Mouse (Mus musculus) heart, adult 2 months (tissue): ENCODE results near the gene Hbq1a.

ENCODE experiments used
- CTCF ChIP-seq: fragments of 200-600 bp; IDR thresholded peaks from 2 replicates; pipeline ENCODE4 v1.8.1; 2022; ENCODE audit warnings: antibody characterized with exemption, mild to moderate bottlenecking, moderate library complexity
- EP300 ChIP-seq: fragments of 200-500 bp; IDR thresholded peaks from 2 replicates; pipeline ENCODE4 v1.6.1; 2011; ENCODE audit warnings: low read depth, low read length, control low read depth; ENCODE audit not compliant: insufficient read depth
- POLR2A ChIP-seq: fragments of 200-500 bp; IDR thresholded peaks from 2 replicates; pipeline ENCODE4 v1.6.1; 2011; ENCODE audit warnings: mild to moderate bottlenecking, low read depth, low read length, control low read depth; ENCODE audit not compliant: insufficient read depth

DNA sequence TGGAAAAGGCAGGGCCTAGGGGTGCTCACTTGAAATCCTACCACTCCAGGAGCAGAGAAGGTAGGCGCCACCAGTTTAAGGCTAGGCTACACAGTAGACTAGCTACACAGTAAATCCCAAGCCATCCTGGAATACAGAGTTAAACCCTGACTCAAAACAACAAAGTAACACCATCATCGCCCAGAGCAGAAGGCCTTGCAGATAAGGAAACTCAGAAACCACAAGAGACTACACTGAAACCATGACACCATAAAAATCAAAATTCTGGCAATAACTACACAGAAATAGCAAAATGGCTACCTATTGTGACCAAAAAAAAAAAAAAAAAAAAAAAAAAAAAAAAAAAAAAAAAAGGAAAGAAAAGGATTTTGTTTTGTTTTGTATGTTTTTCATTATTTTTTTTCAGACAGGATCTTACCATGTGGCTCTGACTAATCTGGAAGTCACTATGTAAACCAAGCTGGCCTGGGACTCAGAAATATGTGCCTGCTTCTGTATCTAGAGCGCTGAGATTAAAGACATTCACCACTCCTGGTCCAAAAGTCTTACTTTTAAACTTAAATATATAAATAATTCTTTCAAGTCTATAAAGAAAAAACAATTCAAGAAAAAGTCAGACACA, 34.6 kb upstream of the Hbq1a start:
- no peak for TF ChIP-seq POLR2A
- no peak for TF ChIP-seq CTCF
- TF ChIP-seq EP300 = no peak
